Mouse (Mus musculus) erythroblast, adult 5-6 weeks (primary cell): ENCODE results near the gene Olfr1555-ps1. TPM values are rescaled to one million over a fixed set of nuclear protein-coding genes. Genes with fewer than 3 reads are reported as not detected.
"Not testable (repeated sequence)": the region's sequence is repeated elsewhere in the genome, so short reads cannot be mapped to it uniquely, and the experiment has no call there.

ENCODE experiments used
- ATAC-seq: replicated peaks from 2 replicates; pipeline ENCODE4 v1.8.0; 2016; ENCODE audit warnings: moderate number of reproducible peaks, mild to moderate bottlenecking, moderate TSS enrichment, inconsistent platforms; ENCODE audit not compliant: poor library complexity, low FRiP score, severe bottlenecking
- total RNA-seq, 2 experiments: library from RNA; stranded (forward) in 1 of 2; stranded (reverse) in 1 of 2; fragments of 150-400 nt in 1 of 2; fragments of 200-764, 138-1000 nt in 1 of 2; gene quantifications; 2 replicates each; pipeline versions ENCODE4 v1.2.3 to v1.2.4; 2015 to 2017; ENCODE audit warnings: low replicate concordance in 2 of 2

Olfr1555-ps1 gene
- not detected in 2 replicates for total RNA-seq (2015; ENCODE audit: low replicate concordance)
- total RNA-seq (2017; ENCODE audit: low replicate concordance), result not detected in 2 replicates

- ATAC-seq, result not testable (repeated sequence)
Measured at GRCm38 (mm10) chr19:12170062-12170599, at the start of gene Olfr1555-ps1. Gene Olfr1555-ps1, minus strand, starts transcription at chr19:12170112.

GRCm38 (mm10) chr19:12200334-12200733 lies 30.4 kb upstream of the Olfr1555-ps1 start, which contains the start of gene Olfr1431:
Gene Olfr1431, plus strand, starts transcription at chr19:12200634.
- ATAC-seq, result no peak

- not testable (repeated sequence) for ATAC-seq
Measured at GRCm38 (mm10) chr19:12199076-12199475, 29.2 kb upstream of the Olfr1555-ps1 start.

GRCm38 (mm10) chr19:12175431-12175830 lies 5.5 kb upstream of the Olfr1555-ps1 start:
- not testable (repeated sequence) for ATAC-seq

GRCm38 (mm10) chr19:12145452-12145851 lies 24.5 kb downstream of the Olfr1555-ps1 start:
- ATAC-seq, result no peak

DNA sequence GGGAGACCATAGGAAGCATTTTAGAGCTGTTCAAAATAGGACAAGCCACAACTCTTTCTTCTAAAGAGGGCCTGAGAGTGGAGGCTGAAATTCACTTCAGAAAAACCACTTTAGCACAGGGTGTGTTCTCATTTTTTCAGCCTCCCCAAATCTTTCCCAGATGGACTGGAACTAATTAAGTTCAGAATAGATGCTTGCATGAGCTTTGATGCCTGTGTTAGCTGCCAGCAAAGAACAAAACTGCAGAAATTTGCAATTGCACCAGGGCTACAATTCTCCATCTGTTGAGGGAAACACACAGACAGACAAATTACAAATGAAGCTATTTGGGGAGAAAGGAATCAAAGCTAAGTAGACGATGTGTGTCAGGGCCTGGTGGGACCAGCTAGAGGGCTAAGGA lies 26.6 kb downstream of the Olfr1555-ps1 start:
- ATAC-seq, result no peak

DNA sequence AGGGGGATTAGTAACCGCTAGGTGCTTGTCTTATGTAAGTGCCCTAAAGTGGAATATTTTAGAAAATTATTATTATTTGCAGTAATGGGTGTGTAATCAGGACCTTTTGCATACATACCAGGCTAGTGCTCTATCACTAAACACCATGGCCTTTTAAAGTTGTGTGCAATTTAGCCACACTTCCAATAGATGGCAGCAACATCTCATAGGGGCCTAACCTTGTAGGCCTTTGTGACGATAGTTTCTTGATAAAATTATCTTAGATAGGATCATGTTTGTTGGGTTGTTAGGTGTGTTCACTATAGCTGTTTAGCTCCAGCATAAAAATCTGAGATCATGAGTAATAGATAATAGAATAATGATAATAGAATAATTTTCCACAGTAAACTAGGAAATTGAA lies 35.6 kb downstream of the Olfr1555-ps1 start:
- no peak for ATAC-seq

- ATAC-seq, result no peak
Measured at GRCm38 (mm10) chr19:12123103-12123502, 46.8 kb downstream of the Olfr1555-ps1 start, which contains the start of gene Olfr76. Gene Olfr76, minus strand, starts transcription at chr19:12123203.

DNA sequence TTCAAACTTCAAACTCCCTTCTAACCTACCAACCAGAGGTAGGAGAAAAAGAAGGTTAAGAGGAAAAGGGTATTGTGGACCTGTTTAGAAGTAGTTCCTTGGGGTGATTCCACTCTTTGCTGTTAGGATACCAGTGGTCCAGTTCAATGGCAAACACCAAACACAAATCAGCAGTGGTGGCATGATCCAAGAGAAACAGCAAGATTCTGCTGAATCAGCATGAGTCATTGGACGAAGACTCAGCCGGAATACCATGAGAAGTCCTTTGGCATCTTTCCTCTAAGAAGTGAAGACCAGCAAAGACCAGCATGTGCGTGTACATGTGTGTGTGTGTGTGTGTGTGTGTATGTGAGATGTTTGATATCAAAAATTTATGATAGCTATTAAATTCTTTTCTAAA lies 53.4 kb downstream of the Olfr1555-ps1 start:
- ATAC-seq, result no peak

- ATAC-seq, result no peak
Measured at GRCm38 (mm10) chr19:12115797-12116196, 54.1 kb downstream of the Olfr1555-ps1 start, which contains the start of gene Olfr1428. Gene Olfr1428, minus strand, starts transcription at chr19:12115897.

Other genes with a start within 250 kb of the Olfr1555-ps1 start
- 7.1 and 10.6 TPM in 2 replicates for gene Osbp, start 204.2 kb downstream of the Olfr1555-ps1 start, total RNA-seq (2015; ENCODE audit: low replicate concordance)
- gene Osbp, start 204.2 kb downstream of the Olfr1555-ps1 start, total RNA-seq (2017; ENCODE audit: low replicate concordance), result 12.7 and 14.8 TPM in 2 replicates
- not detected in 2 replicates for gene Olfr1423, start 128.8 kb downstream of the Olfr1555-ps1 start, total RNA-seq (2015; ENCODE audit: low replicate concordance)
- gene Olfr1423, start 128.8 kb downstream of the Olfr1555-ps1 start, total RNA-seq (2017; ENCODE audit: low replicate concordance), result not detected in 2 replicates
- not detected in 2 replicates for gene Olfr1424, start 107.4 kb downstream of the Olfr1555-ps1 start, total RNA-seq (2015; ENCODE audit: low replicate concordance)
- gene Olfr1424, start 107.4 kb downstream of the Olfr1555-ps1 start, total RNA-seq (2017; ENCODE audit: low replicate concordance), result not detected in 2 replicates
- not detected in 2 replicates for gene Olfr1425, start 92.4 kb downstream of the Olfr1555-ps1 start, total RNA-seq (2015; ENCODE audit: low replicate concordance)
- not detected in 2 replicates for gene Olfr1425, start 92.4 kb downstream of the Olfr1555-ps1 start, total RNA-seq (2017; ENCODE audit: low replicate concordance)
- gene Olfr1426, start 78.1 kb downstream of the Olfr1555-ps1 start, total RNA-seq (2015; ENCODE audit: low replicate concordance), result not detected in 2 replicates
- not detected in 2 replicates for gene Olfr1426, start 78.1 kb downstream of the Olfr1555-ps1 start, total RNA-seq (2017; ENCODE audit: low replicate concordance)
- not detected in 2 replicates for gene Olfr1427, start 66.8 kb downstream of the Olfr1555-ps1 start, total RNA-seq (2015; ENCODE audit: low replicate concordance)
- not detected in 2 replicates for gene Olfr1427, start 66.8 kb downstream of the Olfr1555-ps1 start, total RNA-seq (2017; ENCODE audit: low replicate concordance)
- not detected in 2 replicates for gene Olfr1428, start 54.2 kb downstream of the Olfr1555-ps1 start, total RNA-seq (2015; ENCODE audit: low replicate concordance)
- not detected in 2 replicates for gene Olfr1428, start 54.2 kb downstream of the Olfr1555-ps1 start, total RNA-seq (2017; ENCODE audit: low replicate concordance)
- not detected in 2 replicates for gene Olfr76, start 46.9 kb downstream of the Olfr1555-ps1 start, total RNA-seq (2015; ENCODE audit: low replicate concordance)
- gene Olfr76, start 46.9 kb downstream of the Olfr1555-ps1 start, total RNA-seq (2017; ENCODE audit: low replicate concordance), result not detected in 2 replicates
- gene Olfr1431, start 30.5 kb upstream of the Olfr1555-ps1 start, total RNA-seq (2015; ENCODE audit: low replicate concordance), result not detected in 2 replicates
- 0.60 TPM in 1 of 2 replicates, not detected in the other for gene Olfr1431, start 30.5 kb upstream of the Olfr1555-ps1 start, total RNA-seq (2017; ENCODE audit: low replicate concordance)
- not detected in 2 replicates for gene Olfr1432, start 62.5 kb upstream of the Olfr1555-ps1 start, total RNA-seq (2015; ENCODE audit: low replicate concordance)
- not detected in 2 replicates for gene Olfr1432, start 62.5 kb upstream of the Olfr1555-ps1 start, total RNA-seq (2017; ENCODE audit: low replicate concordance)
- gene Olfr262, start 71.5 kb upstream of the Olfr1555-ps1 start, total RNA-seq (2015; ENCODE audit: low replicate concordance), result not detected in 2 replicates
- 0.98 TPM in 1 of 2 replicates, not detected in the other for gene Olfr262, start 71.5 kb upstream of the Olfr1555-ps1 start, total RNA-seq (2017; ENCODE audit: low replicate concordance)
- gene Olfr235, start 90.9 kb upstream of the Olfr1555-ps1 start, total RNA-seq (2015; ENCODE audit: low replicate concordance), result not detected in 2 replicates
- not detected in 2 replicates for gene Olfr235, start 90.9 kb upstream of the Olfr1555-ps1 start, total RNA-seq (2017; ENCODE audit: low replicate concordance)
- not detected in 2 replicates for gene Olfr1434, start 109.7 kb upstream of the Olfr1555-ps1 start, total RNA-seq (2015; ENCODE audit: low replicate concordance)
- gene Olfr1434, start 109.7 kb upstream of the Olfr1555-ps1 start, total RNA-seq (2017; ENCODE audit: low replicate concordance), result not detected in 2 replicates
- not detected in 2 replicates for gene Olfr1436, start 129.0 kb upstream of the Olfr1555-ps1 start, total RNA-seq (2015; ENCODE audit: low replicate concordance)
- not detected in 2 replicates for gene Olfr1436, start 129.0 kb upstream of the Olfr1555-ps1 start, total RNA-seq (2017; ENCODE audit: low replicate concordance)
- gene Olfr1437, start 155.0 kb upstream of the Olfr1555-ps1 start, total RNA-seq (2015; ENCODE audit: low replicate concordance), result not detected in 2 replicates
- gene Olfr1437, start 155.0 kb upstream of the Olfr1555-ps1 start, total RNA-seq (2017; ENCODE audit: low replicate concordance), result not detected in 2 replicates
- gene Olfr1438-ps1, start 165.8 kb upstream of the Olfr1555-ps1 start, total RNA-seq (2015; ENCODE audit: low replicate concordance), result not detected in 2 replicates
- 0.28 TPM in 1 of 2 replicates, not detected in the other for gene Olfr1438-ps1, start 165.8 kb upstream of the Olfr1555-ps1 start, total RNA-seq (2017; ENCODE audit: low replicate concordance)
- not detected in 2 replicates for gene Olfr1440, start 217.2 kb upstream of the Olfr1555-ps1 start, total RNA-seq (2015; ENCODE audit: low replicate concordance)
- not detected in 2 replicates for gene Olfr1440, start 217.2 kb upstream of the Olfr1555-ps1 start, total RNA-seq (2017; ENCODE audit: low replicate concordance)
- not detected in 2 replicates for gene Olfr1441, start 247.3 kb upstream of the Olfr1555-ps1 start, total RNA-seq (2015; ENCODE audit: low replicate concordance)
- not detected in 2 replicates for gene Olfr1441, start 247.3 kb upstream of the Olfr1555-ps1 start, total RNA-seq (2017; ENCODE audit: low replicate concordance)